Mouse (Mus musculus) adrenal gland, adult (tissue): ENCODE measurements at regions not wholly inside any gene's neighbourhood (a gene's known extent, or its start where the extent isn't known, plus 50 kb on each side); places are given as distances from the start of the nearest gene placed in this dataset.

ENCODE experiments used
- DNase-seq, 2 experiments: peaks; one replicate each; pipeline ENCODE4 v3.0.0; 2022 to 2023; ENCODE audit warnings: low spot score in 1 of 2; ENCODE audit not compliant: inconsistent age in 2 of 2

- DNase-seq, result no peak
Observed at GRCm38 (mm10) chr8:126778673-126779072, 167.0 kb downstream of the Tomm20 start.

DNA sequence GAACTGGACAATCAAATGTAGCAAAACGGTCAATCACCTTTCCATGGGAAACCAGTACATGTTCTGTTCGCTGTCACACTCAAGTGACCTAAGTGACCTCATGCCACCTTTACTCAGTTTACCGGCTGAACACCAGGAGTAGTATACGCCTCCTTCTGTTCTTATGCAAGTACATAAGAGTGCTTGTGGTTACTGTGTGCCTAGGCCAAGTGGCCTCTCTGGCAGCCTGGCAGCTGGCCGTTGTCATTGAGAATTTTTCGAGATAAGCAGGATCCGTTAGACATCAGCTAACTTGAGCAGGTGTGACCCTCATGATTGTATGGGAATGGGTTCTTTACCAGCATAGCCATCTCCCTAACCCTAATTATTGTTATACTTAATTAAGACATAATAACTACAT is 167.5 kb downstream of the Tomm20 start:
- DNase-seq, result no peak

DNA sequence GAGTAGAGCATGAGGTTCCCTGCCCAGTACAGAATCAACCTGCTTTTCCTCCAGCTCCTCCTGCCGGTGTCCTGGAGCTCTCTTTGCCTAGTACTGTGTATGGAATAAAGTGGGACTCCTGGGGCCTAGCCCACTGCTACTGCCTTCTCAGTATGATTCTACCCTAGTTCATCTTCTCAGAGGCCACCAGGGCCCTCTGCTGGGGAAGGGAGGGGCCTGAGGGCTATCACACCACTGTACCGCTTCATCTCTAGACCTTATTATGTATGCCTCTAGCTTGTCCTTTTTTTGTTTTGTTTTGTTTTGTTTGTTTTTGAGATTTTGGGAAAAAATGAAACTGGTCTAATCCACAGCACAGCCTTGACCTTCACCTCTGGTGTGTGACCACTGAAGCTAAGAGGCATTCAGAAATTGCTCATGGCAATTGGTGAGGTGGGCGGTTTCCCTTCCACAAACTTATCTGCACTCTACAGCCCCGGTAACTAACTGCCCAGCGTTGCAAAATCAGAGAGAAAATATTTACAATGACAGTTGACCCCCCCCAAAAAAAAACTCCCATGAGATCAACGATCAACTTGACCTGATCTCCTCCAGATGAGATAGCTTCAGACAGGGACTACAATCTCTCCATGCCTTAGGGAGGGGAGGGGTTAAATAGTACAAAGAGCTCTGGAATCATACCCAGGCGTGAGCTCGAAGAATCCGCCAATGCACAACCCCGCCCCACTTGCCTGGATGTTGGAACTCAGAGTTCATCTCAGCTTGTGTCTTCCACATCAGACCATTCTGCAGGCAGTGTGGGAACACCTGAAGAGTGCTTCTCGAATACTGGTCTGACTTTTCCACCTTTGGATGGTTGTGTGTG is 168.8 kb downstream of the Tomm20 start:
- no peak for DNase-seq

DNA sequence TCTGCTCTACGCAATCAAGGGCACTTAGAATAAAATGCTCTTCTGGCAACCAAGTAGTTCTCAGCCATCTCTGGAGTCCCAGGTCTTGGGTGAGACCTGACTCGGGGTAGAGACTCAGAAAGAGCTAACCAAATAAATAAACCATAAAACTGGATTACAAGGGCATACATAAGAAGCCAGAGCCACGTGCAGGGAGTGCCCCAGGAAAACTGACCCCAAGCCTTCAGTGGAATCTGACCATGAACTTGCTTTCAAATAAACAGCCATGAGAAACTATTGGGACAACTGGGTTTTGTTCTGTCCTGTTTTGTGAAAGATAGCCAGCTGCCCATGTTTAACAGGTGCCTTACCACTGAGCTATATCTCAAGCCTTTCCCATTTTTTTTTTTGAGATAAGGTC is 170.3 kb downstream of the Tomm20 start:
- DNase-seq, result no peak

GRCm38 (mm10) chr8:126774816-126775215 is 170.8 kb downstream of the Tomm20 start:
- peak in 1 of 2 experiments; percentile 64 for DNase-seq

DNA sequence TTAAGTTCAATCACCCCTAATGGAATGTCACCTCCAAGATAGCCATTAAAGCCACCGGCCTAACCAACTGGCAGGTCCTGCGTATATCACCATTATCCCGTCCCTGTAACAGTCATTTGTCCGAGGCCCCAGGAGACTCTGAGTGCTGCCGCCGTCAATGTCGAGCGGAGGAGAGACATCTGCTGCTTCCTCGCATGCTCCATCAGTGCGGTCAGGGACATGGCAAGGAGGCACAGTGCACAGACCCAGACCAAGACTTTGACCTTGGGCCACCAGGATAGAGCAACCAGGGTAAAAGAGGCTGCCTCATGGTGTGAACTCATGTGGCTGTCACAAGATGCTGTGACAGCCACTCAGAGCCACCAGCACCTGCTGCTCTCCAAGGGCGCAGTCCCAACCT is 172.9 kb downstream of the Tomm20 start:
- DNase-seq, result peak in 1 of 2 experiments; percentile 60

DNA sequence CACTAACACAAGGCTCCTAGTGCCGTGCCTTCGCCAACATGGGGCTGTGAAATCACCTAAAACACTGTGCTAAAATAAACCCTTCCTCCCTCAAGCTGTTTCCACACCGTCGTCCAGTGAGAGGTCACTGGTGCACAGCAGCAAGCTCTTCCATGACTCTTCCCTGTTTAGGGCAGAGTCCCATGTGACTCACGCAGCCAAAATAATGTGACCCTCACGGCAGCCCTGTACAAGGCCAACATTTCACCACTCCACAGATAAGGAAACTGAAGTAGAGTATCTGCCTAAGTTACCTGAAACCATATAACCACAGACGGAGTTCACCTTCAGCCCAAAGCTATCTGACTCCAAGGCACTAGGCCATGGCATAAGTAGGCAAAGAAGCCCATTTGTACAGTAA is 173.4 kb downstream of the Tomm20 start:
- peak; percentile 78 to 90 for DNase-seq

DNA sequence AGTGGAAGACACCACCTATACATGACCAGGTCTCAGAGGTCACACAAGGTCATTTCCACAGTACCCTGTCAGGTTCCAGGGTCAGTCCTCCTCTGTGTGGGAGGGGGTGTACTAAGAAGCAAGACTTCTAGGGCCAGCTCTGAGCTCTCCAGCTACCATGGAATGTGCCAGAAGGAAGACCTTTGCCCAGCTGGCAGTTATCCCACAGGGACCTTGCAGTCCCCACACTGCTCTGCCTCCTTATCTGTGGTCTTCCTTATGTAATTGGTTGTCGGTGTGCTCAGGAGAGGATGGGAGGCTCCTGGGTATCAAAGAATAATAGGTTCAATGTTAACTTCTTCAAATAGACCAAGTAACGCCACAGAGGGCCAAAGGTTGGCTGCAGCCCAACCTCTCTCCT is 175.3 kb downstream of the Tomm20 start:
- DNase-seq, result peak in 1 of 2 experiments; percentile 69

- no peak for DNase-seq
Observed at GRCm38 (mm10) chr8:126768142-126768541, 174.4 kb upstream of the Irf2bp2 start.

- DNase-seq, result peak; percentile 91 to 96
Observed at GRCm38 (mm10) chr8:126767341-126767740, 173.6 kb upstream of the Irf2bp2 start.

DNA sequence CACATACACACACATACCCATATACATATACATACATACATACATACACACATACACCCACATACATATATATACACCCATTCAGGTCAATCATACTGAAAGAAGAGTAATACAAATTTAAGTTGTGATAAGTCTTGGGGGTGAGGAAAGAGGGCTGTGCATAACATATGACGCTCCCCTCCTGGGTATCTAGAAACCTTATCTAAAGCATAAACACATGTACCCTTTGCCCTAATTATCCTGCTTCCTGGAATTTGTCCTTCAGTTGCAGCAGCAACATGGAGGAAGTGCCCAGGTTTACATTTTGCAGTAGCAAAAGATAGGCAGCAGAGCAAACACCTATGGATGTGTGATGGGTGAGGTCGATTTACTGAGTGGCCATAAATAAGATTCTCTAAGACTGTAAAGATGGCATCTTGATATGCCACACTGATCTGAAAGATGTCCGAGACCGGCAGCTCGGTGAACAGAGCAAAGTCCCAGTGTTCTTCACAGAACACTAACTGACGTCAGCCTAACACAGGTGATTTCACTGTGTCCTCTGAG is 172.0 kb upstream of the Irf2bp2 start:
- DNase-seq, result no peak

DNA sequence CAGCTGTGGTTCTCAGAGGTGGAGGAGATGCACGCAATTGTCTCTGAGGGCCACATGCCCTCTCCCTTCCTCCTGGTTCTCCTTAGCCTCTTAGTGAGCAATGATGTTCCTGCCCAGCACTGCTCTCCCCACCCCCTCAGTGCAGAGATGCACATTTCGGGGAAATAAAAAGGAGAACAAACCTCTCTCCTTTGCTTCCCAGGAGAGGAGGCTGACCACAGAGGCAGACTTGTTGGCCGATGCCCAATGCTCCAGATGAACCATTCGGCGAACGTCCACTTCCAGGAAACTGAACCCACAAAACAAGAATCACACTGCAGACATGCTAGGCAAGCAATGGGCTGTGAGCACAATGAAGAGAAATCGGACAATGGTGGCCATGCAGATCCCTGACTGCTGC is 169.8 kb upstream of the Irf2bp2 start:
- DNase-seq, result no peak

- DNase-seq, result no peak
Observed at GRCm38 (mm10) chr8:126759711-126760110, 165.9 kb upstream of the Irf2bp2 start.

DNA sequence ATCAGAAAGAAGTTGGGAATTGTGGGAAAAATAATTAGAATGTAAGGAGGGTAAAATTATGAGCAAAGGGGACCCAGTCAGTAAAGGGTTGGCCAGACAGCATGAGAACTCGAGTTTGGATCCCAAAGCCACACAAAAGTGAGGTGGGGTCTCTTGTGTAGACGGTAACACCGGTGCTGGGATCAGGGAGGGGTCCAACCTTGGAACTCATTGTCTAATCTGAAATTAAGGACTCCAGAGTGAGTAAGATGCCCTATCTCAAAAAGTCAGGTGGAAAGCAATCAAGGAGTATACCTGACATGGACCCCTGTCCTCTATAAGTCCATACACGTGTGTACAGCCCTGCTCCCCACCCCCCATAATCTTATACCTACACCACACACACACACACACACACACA is 165.2 kb upstream of the Irf2bp2 start:
- DNase-seq, result no peak

DNA sequence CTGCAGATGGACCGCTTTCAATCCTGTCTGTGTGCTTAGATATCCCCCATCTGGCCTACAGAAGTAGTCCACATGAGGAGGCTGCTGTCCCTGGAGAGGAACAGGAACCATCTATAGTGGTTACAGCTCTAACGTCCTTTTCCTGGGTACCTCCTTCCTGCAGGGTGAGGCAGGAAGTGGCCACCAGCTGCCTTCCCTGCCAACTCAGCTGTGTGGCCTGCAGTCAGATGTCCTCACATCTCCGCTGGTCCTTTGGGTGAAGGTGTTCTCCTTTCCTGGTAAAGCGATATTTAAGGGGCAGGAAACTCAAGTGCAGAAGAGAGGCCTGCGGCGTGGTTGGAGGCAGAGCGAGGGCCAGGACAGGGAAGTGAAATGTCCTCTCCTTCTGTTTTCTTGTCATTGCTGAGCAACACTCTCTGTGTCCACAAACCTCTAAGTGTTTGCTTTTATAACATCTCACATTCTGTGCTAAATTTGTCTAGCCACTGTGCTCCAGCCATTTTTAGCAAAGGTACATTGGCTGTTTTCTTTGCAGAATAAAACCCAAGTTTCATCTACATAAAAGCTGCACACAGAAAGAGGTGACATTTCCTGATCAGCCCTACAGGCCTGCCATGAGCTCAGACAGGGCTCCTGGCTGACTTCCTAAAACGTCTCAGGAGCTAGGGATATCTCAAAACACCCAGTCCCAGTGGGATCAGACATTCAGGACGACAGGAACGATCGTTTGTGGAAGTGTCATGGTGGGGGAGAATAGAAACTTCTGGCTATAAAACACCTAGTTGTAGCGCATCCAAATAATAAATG is 164.4 kb upstream of the Irf2bp2 start:
- DNase-seq, result peak in 1 of 2 experiments; percentile 68

- peak; percentile 39 to 59 for DNase-seq
Observed at GRCm38 (mm10) chr8:126756300-126757097, 162.7 kb upstream of the Irf2bp2 start.

DNA sequence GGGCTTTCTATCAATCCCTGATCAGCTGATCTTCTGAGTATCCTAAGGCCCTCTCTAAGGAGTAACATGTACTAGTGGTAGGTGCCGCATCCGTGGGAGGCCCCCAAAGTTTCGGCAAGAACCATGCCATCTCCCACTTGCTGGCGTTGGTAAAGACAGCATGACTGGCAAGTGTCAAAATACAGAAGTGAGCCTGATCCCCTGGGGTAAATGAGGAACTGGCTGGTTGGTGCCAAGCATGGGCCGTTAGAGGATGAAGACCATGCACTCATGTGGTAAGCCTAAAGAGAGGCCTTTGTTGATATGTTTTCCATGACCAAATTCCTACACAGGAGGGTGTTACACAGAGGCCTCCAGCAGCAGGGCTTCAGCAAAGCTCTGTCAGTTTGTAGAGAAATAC is 161.9 kb upstream of the Irf2bp2 start:
- peak in 1 of 2 experiments; percentile 48 for DNase-seq

DNA sequence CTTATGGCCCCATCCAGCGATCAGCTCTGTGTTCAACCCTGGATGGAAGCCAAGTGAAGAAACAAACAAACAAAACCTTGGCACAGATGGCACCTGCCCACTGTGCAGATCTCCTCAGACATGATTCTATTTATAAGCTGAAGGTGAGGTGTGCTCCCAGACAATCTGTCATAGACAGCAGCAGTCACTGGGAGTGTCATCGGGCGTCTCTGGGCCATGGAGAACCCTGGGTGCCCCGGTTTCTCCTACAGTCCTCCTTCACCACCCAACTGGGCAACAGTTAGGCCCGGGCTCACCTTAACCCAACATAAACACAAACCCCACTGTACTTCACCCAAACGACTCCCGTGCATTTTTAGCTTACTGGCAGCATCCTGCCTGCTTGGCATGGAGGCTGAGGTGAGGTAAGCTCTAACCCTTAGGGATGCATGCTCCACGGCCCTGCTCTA is 160.6 kb upstream of the Irf2bp2 start:
- DNase-seq, result no peak

- DNase-seq, result no peak
Observed at GRCm38 (mm10) chr8:126753059-126753855, 159.5 kb upstream of the Irf2bp2 start.
